Mouse (Mus musculus): ENCODE data around the gene Ankrd33. TPM values are rescaled to one million over a fixed set of nuclear protein-coding genes. Genes with fewer than 3 reads are reported as not detected.
"Not testable (repeated sequence)": the region's sequence is repeated elsewhere in the genome, so short reads cannot be mapped to it uniquely, and the experiment has no call there.

The Ankrd33 gene
- total RNA-seq, 2 experiments from 2014 or later, result not detected

DNA sequence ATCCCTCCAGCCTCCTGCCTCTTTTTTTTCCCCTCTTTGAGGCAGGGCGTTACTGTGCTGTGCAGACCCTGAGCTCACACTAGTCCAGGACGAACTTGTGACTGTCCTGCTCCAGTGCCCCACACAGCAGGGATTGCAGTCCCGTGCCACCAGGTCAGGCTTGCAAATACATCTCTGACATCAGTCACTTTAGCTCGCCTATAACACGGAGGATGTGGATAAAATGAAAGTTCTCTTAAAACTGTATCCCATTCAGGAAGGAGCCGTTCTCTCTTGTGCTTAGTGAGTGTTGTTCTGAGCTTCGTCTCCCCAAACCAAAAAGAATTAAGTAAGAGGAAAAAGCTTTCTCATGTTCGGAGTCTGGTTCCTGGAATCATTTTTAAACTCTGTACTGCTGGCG, 29.1 kb upstream of the Ankrd33 start:
- no peak for DNase-seq (ENCODE audit: low spot score in 2 of 2)

DNA sequence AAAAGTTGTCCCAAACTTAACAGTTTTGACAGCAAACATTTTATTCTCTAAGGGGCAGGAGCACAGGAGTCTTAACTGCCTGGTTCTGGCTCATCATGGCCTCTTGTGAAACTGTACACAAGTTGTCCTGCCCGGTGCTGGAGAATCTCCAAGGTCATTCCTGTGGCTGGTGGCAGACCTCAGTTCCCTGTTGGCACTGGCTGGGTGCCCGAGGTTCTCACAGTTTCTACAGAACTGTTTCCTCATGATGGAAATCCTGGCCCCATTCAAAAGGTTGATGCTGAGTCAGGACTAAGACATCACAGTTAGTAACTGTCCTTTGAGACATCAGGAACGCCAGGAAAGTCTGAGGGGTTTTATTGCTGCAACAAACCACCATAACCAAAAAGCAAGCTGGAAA, 28.6 kb upstream of the Ankrd33 start:
- no peak for DNase-seq (ENCODE audit: low spot score in 2 of 2)

DNA sequence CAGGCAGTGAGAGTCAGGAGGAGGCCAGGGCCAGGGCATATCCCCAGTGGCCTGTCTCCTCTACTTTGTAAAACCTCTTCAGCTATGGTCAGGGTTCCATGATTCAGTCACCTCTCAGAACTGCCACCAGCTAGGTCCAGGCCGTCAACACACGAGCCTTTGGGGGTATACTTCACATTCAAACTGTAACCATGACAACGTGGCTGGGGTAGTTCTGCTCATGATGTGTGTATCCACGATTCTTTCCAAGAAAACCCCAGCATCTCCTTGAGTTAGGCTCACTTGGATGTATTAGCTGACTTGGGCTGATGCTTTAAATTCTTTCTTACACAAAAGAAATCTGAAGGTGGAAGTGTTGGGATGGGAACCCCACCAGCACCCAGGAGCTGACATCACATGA, 27.3 kb upstream of the Ankrd33 start:
- DNase-seq (ENCODE audit: low spot score in 2 of 2), result no peak

DNA sequence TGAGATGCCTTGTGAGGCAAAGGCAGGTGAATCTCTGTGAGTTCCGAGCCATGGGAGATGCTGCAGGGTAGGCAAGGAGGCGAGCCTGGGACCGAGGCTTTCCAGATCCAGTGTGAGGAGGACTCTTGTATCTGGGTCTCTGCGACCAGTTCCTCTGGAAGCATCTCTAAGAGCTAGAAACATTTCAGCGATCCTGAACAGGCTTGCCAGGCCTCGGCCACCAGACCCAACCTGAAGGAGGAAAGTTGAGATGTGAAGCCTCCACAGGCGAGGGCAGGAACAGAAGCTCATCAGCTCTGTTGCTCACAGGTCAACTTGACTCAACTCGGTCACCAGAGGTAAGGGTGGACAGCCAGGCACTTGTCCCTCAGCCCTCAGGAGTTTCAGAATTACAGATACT, 24.0 kb upstream of the Ankrd33 start:
- no peak for DNase-seq (ENCODE audit: low spot score in 2 of 2)

DNA sequence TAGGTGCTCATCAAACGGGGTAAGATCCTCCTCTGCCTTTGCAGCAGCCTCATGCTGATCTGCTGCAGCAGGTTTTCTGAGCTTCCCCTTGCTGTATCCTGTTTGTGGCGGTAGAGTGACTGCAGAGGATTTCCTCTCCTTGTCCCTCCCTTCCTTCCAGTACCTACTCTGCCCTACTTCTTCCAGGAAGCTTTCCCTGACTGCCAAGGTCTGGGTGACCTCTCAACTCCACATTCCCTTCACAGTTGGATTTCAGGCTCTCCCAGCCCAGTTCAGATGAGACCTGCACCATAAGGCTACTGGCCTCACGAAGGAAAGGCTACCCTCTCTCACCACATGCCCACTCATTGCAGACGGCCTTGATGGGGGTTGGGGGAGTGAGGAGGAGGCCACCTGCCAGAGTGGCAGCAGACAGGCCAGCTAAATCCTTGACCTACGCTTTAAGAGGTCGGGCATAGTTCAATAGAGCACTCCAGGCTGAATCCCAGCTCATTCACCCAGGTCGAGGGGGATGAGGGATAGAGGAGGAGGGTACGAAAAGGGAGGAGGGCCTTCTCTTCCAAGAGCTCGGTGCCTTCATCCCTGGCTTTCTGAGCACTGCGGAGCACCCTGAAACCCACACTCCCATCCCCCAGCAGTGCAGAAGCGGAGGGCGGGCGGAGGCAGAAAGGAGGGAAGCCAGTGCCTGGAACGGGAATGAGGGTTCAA, 23.3 kb upstream of the Ankrd33 start:
- DNase-seq (ENCODE audit: low spot score in 2 of 2), result no peak

DNA sequence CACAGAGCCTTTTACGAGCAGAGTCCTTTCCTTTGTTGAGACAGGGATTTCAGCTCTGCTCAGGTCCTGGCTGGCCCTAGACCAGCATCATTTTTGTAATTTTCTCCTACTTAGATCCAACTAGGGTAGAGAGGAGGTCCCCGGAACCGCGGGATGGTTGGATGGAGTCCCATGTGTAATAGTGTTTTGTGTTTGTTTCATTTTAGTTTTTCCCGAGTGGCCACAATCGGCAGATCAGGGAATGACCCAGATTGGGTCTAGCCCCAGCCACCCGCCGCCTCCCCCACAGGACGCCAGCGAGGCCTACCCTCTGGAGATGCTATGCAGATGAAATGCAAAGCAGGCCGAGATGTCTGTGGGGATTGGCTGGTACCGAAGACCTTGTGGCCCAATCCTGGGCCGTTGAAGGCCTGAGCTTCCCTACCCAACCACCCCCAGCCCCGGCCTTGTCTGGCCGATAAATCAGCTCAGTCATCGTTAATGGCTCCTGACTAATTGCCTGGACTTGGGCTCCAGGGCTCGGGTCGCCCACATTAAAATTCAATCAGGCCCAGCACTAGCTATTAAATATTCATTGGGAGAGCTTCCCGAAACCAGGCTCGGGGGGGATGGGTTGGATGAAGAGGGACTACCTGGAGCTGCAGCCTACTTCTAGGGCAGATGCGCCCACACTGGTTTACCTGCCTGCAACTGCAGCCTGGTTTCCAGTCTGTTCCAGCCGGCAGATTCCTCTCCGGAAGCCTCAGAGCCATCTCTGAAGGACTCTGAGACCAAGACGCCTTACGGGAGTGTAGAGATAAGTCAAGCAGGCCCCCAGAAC, 22.5 kb upstream of the Ankrd33 start:
- peak in 1 of 2 experiments; percentile 38 for DNase-seq (ENCODE audit: low spot score in 2 of 2)

DNA sequence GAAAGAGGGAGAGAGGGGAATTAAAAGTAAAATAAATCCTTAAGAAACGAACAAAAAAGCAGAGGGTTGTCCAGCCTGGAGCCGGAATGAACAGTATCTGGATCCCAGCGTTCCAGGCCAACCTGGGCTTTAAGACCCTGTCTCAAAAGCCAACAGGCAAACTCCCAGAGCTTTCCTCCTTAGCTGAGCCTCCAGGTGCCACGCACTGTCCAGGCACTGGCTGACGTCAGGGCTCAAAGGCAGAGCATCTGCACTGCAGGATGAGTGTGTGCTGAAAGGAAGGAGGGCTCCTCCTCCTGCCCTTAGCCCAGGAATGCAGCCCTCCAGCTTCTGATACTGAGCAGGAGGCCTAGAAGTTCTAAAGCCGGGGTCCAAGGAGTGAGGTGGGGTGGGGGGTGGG, 21.6 kb upstream of the Ankrd33 start:
- no peak for DNase-seq (ENCODE audit: low spot score in 2 of 2)

DNA sequence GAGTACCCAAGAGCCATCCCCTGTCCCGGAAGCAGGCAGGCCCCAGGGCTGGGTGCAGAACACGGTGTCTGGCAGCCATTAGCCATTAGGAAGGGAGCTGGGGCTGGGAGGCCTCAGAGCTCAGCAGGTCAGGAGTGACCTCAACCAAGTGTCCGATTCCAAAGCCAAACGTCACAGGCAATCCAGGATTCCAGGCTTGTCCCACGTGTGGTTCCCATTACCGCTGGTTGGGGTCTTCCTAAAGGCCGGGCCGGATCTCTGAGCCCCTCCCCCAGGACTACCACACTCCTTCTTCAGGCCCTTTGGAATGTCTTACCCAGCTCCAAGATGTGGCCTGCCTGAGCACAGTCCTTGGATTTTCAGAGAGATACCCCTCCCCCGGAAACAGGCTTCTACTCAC, 20.6 kb upstream of the Ankrd33 start:
- DNase-seq (ENCODE audit: low spot score in 2 of 2), result no peak

DNA sequence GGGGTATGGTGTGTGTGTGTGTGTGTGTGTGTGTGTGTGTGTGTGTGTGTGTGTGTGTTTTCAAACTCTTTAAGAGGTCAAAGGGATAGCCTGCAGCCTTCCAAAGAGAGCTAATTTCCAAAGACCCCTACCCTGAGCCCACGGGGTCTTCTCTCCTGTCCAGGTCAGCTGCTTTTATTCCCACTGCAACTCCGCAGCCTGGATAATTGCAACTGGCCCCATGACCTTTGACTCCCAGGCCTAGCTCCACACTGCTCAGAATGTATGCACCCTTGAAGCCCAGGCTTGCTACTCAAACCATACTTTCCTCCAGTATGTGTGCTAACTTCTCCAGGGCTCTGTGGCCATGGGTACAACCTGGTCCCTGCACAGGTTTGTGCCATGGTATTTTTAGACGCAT, 20.2 kb upstream of the Ankrd33 start:
- no peak for DNase-seq (ENCODE audit: low spot score in 2 of 2)

DNA sequence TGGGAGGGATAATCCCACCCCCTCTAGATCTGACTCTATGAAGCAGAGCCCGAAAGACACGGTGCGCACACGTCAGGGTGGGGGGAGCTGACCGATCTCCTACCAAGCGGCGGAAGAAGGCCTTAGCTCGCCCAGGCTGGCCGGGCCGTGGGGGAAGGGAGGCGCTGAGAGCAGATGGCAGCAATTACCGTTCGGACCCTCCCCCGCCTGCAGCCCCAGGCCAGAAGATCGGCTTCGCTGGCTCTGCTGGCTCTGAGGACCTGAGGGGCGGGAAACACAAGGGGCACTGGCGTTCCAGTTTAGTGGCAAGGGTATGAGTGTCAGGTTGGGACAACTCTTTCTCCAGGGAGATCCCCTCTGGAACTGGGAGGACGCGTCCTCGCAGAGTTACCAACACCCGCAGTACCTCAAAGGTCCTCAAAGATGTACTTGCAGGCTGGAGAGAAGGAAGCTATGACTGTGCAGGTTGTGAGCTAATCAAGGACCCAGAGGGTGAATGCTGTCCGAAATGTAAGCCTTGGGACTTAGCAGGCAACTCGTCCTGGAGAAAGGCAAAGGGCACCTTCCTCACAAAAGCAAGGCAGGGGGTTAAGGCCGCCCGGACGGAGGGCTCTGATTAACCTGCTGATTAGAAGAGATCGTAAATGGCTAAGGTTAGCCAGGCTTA, 17.4 kb upstream of the Ankrd33 start:
- DNase-seq (ENCODE audit: low spot score in 2 of 2), result no peak

DNA sequence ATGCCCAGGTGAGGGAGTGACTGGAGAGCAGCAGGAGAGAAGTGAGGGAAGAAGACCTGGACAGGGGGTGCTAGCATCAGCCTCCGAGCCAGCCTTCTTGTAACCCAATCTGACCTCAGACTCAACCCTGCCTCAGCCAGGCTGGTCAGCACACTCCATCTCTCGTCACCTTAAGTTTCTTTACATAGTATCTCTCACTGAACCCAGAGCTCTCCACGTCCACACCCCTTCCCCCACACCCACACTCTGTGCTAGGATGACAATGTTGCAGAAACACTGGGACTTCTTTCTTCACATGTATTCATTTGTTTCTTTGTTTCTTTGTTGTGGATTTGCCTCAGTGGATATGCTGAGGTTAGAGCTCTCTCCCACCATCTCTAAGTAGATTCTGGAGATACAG, 14.6 kb upstream of the Ankrd33 start:
- DNase-seq (ENCODE audit: low spot score in 2 of 2), result no peak

DNA sequence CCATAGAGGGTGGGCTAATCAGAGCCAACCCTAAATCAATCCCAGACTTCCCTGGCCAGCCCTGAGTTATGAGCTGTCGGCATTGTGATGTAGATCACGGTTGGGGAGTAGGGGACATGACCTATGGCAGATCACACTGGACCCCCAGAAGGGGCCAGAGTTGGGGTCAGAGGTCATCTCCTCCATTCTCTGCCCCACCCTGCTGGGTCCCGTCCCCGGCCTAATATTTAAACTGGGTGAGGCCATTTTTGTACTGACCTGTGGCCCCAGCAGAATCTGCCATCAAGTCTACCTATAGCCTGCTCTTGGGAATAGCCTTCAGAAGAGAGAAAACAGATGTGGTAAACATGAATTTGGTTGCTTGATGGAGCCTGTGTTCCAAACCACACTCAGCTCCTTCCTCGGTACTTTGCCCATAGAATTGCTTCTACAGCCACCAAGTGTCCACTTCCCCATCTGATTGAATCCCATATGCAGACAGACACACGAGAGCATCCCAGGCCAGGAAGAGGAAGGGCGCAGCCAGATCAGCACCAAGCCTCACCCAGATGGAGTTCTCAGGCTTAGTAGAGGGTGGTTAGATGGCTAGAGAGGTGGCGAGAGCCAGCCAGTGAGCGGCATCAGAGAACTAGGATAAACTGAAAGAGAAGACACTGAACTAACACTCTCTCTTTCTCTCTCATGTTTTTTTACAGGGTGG, 11.8 kb upstream of the Ankrd33 start:
- no peak for DNase-seq (ENCODE audit: low spot score in 2 of 2)

DNA sequence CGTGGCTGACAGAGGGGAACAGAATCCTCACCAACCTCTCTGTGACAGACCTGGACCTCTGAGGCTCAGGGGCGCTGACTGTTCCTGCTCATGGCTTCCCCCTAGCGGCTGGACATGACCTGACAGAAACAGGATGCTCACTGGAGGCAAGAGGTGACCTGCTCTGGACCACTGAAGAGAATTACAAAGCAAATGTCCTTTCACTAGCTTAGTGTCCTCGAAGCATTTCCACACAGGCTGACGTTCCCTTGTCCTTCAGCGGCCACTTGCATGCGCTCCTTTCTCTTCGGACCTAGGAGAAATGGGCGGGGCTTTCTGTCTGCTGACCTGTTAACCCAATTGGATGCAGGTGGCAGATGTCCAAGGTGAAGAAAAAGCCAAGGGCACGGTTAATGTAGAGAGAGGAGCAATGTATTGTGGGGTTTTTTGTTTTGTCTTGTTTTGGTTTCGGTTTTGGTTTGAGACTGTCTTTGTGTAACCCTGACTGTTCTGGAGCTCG, 10.0 kb upstream of the Ankrd33 start:
- peak; percentile 50 to 81 for DNase-seq (ENCODE audit: low spot score in 2 of 2)

DNA sequence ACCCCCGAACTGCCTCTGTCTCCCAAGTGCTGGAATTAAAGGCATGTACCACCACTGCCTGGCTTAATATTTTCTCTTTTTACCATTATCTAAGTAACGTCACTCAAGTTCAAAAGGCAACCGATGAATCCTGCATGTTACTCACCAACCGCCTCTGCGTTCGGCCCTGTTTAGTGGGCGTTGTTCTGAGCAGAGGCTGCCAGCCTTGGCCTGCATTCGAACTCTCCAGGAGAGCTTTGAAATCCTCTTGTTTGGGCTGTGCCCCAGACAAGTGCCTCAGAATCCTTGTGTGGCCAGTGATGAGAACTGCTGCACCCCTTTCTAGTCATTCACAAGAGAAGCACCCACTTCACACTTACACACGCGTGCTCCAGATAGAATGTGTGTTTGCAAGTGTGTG, 9.5 kb upstream of the Ankrd33 start:
- DNase-seq (ENCODE audit: low spot score in 2 of 2), result peak; percentile 21 to 46

DNA sequence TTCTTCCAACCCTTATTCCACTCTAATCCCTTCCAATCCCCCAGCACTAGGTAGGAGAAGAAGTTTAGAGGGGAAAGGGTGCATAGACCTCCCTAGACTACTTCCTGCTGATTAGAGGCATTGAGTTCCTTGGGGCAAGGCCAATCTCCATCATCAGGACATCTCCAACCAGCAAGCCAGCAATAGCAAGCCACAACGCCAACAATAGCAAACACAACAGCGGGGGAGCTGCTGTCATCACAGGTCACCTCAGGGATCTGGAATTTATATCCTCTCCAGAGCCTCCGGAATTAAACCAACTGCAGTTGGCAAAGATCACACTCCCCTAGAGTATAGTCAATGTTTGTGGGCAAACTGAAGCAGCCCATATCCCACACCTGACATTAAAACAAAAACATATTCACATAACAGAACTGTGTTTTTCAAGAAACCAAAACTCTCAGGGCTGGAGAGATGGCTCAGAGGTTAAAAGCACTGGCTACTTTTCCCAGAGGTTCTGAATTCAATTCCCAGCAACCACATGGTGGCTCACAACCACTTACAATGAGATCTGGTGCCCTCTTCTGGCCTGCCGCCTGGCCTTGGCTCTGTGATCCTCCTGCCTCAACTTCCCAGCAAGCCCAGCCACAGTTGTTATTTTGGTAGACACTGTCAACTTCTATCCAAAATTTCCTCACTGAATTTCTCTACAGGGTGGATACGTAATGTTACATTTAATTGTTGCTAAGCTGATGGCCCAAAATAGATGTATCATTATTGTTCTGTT, 7.5 kb upstream of the Ankrd33 start:
- DNase-seq (ENCODE audit: low spot score in 2 of 2), result no peak

DNA sequence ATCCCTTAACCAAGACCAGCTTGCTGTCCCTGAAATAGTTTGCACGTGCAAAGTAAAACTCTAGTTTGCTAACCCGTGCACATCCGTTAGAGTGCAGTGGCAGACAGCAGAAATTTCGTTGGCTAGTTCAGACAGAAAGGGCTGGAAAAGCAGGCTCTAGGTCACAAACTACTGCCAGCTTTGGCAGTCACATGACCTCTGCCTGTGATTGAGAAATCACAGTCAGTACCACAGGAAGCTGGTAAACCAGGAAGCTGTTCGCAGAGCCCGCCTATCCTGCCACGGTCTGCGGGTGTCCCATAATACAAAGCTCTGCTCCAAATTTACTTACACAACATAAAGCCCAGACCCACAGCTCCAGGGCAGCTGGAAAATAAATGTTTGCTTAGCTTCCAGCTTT, 2.4 kb upstream of the Ankrd33 start:
- peak in 1 of 2 experiments; percentile 21 for DNase-seq (ENCODE audit: low spot score in 2 of 2)

DNA sequence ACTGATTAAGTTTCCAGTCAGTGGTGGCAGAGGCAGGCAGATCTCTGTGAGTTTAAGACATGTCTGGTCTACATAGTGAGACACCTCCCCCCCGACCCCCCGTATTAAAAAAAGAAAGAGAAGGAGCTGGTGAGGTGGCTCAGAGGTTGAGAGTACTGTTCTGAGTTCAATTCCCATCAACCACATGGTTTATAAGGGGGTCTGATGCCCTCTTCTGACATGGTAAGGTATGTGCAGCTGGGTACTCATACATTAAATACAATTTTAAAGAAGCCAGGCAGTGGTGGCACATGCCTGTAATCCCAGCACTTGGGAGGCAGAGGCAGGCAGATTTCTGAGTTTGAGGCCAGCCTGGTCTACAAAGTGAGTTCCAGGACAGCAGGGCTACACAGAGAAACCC, 1.8 kb upstream of the Ankrd33 start:
- not testable (repeated sequence) for DNase-seq (ENCODE audit: low spot score in 2 of 2)

DNA sequence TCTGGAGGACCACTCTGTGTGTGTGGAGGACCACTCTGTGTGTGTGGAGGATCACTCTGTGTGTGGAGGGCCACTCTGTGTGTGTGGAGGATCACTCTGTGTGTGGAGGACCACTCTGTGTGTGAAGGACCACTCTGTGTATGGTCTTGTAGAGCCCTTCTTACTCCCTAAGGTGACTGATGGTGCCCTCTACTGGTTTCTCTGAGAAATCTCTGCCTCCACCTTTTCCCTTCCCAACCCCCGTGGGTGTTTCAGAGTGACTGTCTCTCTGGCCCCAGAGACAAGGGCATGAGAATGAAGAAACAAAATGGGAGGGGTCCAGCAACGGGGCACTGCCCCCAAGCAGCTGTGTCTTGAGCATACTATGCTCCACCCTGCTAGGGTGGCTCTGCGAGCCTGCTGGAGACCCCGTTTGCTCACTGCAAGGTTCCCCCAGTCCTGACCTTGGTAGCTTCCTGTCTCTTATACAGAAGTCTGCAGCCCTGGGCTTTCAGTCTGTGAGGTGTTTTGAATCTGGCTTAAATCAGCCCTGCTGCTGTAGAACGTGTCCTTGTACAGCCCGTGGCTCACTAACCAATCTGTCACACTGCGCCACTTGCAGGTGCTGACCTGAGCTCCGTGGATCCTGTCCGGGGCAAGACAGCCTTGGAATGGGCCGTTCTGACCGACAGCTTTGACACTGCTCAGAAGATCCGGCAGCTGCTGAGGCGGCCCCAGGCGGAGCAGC, 3.0 kb downstream of the Ankrd33 start:
- DNase-seq (ENCODE audit: low spot score in 2 of 2), result peak in 1 of 2 experiments; percentile 35

DNA sequence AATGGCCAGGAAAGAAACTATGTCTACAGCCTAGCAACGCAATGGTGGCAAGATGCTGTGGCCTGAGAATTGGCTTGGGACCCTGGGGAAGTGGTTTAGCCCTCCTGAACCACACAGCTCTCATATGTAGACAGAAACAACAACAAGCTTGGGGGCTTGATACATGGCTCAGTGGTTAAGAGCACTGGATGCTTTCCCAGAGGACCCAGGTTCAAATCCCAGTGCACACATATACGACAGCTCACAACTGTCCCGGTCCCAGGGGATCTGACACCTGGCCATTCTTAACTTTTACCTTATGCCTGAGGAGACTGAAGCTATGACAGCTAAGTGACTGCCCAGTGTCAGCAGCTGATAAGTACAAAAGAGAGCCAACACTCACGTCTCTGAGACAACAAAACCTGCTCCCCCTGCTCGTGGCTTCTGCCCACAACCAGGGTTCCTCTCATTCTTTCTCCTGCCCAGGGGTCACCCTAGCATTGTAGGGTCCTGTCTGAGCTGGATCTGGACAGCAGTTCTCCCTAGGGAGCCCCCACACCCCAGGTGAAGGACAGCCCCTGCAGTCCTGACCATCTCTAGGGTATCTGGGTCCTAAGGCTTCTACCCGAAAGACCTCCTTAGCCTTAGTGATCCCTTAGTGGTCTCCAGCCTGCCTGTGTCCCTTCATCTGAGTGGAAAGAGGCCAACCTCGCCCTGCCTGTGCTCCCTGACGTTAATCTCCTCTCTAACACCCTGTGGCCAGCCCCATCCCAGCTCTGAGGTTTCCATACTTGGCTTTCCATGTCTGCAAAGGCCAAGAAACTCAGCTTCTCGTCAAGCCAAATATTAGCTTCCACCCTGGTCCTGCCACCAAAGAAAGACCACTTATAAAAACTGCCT, 6.1 kb downstream of the Ankrd33 start:
- no peak for DNase-seq (ENCODE audit: low spot score in 2 of 2)

All from layer of hippocampus, adult 18-20 months (tissue).